Mouse (Mus musculus) embryonic facial prominence, embryonic 11.5 days (tissue): ENCODE measurements around the gene Atxn2. TPM values are rescaled to one million over a fixed set of nuclear protein-coding genes. Genes with fewer than 3 reads are reported as not detected.

Experiments used
- ATAC-seq: fragments of 200-750 bp; cut with Nextera tagmentation; replicated peaks from 2 replicates; pipeline ENCODE4 v1.8.0; 2017; ENCODE audit warnings: low read depth; ENCODE audit not compliant: insufficient number of reproducible peaks, low FRiP score, low TSS enrichment
- DNase-seq: peaks from one replicate; pipeline ENCODE4 v3.0.0-alpha.2; 2015; ENCODE audit warnings: low spot score
- H3K27ac ChIP-seq: fragments of 300-500 bp; sonication (generic); replicated peaks from 2 replicates; pipeline ENCODE4 v1.5.1; 2014; ENCODE audit warnings: mild to moderate bottlenecking, low read depth, low read length, control low read depth
- H3K27me3 ChIP-seq: fragments of 300-500 bp; sonication (generic); 2 replicates; pipeline ENCODE4 v1.6.1; 2014; ENCODE audit warnings: mild to moderate bottlenecking, low read length, moderate library complexity, mixed read lengths; ENCODE audit not compliant: control insufficient read depth, insufficient read depth
- H3K36me3 ChIP-seq: fragments of 300-500 bp; sonication (generic); replicated peaks from 2 replicates; pipeline ENCODE4 v1.6.1; 2014; ENCODE audit warnings: low read depth, mild to moderate bottlenecking, low read length, moderate library complexity, mixed read lengths; ENCODE audit not compliant: control insufficient read depth, insufficient read depth
- H3K4me1 ChIP-seq: fragments of 300-500 bp; sonication (generic); 2 replicates; pipeline ENCODE4 v1.6.1; 2014; ENCODE audit warnings: low read length, mixed read lengths; ENCODE audit not compliant: control insufficient read depth, insufficient read depth
- H3K4me2 ChIP-seq: fragments of 300-500 bp; sonication (generic); 2 replicates; pipeline ENCODE4 v1.6.1; 2014; ENCODE audit warnings: low read depth, mild to moderate bottlenecking, control low read depth, low read length, moderate library complexity
- H3K4me3 ChIP-seq: fragments of 300-500 bp; sonication (generic); 2 replicates; pipeline ENCODE4 v1.5.1; 2014; ENCODE audit warnings: low read depth, low read length, control low read depth
- H3K9ac ChIP-seq: fragments of 300-500 bp; sonication (generic); replicated peaks from 2 replicates; pipeline ENCODE4 v1.6.1; 2014; ENCODE audit warnings: mild to moderate bottlenecking, control low read depth, low read length
- H3K9me3 ChIP-seq: fragments of 300-500 bp; sonication (generic); replicated peaks from 2 replicates; pipeline ENCODE4 v1.6.1; 2016; ENCODE audit warnings: mild to moderate bottlenecking, low read length, inconsistent platforms, mixed read lengths; ENCODE audit not compliant: control insufficient read depth
- WGBS: fragments of 180-500 bp; shearing (Covaris S2); extraction: QIAGEN DNeasy Blood & Tissue Kit; methylation state at CpG from one replicate; pipeline ENCODE4 v1.1.7; 2014; 5-methylcytosine and 5-hydroxymethylcytosine counted together
- polyA plus RNA-seq: library from polyadenylated mRNA; unstranded; fragments of >200 nt; fragmentation: Nextera tagmentation; extraction: Ambion mirVana; gene quantifications from 2 replicates; pipeline ENCODE4 v1.2.1, GENCODE M21; 2014

Gene Atxn2
- polyA plus RNA-seq = 57.6 and 61.5 TPM in 2 replicates

DNA sequence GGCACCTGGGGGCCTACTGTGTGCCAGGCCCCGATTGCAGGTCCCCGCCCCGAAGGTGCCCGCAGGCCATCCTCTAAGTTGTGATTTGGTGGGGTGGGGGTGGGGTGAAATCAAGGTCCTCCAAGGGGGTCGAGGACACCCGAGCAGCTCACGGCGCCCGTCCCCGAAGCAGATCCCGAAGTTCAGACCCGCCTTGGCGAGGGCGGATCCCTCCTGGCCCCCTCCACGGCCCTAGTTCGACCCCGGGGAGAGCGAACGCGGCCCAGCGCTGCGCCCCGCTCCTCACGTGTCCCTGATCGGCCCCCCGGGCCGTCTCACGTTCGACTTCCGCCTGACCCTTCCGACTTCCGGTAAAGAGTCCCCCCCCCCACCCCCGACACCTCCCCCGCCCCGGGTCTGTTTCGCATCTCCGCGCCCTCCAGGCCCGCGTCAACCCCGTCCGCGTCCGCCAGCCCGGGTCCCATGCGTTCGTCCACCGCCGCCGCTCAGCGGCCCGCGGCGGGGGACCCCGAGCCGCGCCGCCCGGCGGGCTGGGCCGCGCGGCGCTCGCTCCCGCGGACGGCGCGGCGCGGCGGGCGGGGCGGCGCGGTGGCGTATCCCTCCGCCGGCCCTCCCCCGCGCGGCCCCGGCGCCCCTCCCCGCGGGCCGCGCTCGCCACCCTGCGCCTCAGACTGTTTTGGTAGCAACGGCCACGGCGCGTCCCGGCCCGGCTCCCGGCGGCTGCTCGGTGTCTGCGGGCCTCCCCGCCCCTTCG is at the start of gene Atxn2:
Gene Atxn2, plus strand, starts transcription at position 164 of the 754 bp plus-strand sequence.
- Histone ChIP-seq H3K4me2 (peak within 1 kb of the TSS; percentile 86), H3K4me3 (peak within 1 kb of the TSS; percentile 99), H3K27ac (peak within 1 kb of the TSS; percentile 94), H3K4me1 (no peaks in the 10 kb centered on the region), H3K9ac (peak within 1 kb of the TSS; percentile 97), H3K9me3 (no peaks in the 10 kb centered on the region), H3K27me3 (no peaks in the 10 kb centered on the region), H3K36me3 (no peaks in the 10 kb centered on the region)
- WGBS = under 1% methylated on average over 86 of the region's 103 CpGs
- ATAC-seq (peak; percentile 75), DNase-seq (peak; percentile 88)

DNA sequence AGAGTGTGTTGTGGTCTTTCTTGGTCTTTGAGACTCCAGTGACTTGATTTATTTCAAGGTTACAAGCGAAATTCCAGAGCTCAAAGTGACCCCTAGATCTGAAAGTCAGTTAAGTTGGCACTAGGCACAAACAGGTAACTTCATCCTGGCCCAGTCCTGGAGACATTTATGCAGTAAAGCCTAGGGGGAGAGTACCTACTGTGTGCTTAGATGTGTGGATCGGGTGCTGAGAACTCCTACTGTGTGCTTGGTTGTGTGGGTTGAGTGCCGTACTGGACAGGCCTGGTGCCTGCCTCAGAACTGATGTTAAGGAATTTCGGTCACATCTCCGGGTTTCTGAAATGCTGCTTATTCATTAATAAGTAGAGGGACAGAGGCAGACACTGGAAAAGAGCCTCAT is 49.6 kb upstream of the Atxn2 start:
- H3K27ac ChIP-seq = no peak overlapping the region
- peak overlapping the region; percentile 79 for H3K4me2 ChIP-seq
- ATAC-seq = no peak
- peak overlapping the region; percentile 94; the same call in 1 of the 2 replicates for H3K4me3 ChIP-seq
- no peak for DNase-seq
- no peaks in the 10 kb centered on the region for H3K27me3 ChIP-seq
- no peaks in the 10 kb centered on the region for H3K4me1 ChIP-seq
- H3K9ac ChIP-seq = peak overlapping the region; percentile 90; the same call in 1 of the 2 replicates
- 86% methylated on average over 5 of the region's 5 CpGs for WGBS
- no peaks in the 10 kb centered on the region for H3K9me3 ChIP-seq
- H3K36me3 ChIP-seq = peaks cover 3% of the 10 kb centered on the region; the same call in 1 of the 2 replicates

DNA sequence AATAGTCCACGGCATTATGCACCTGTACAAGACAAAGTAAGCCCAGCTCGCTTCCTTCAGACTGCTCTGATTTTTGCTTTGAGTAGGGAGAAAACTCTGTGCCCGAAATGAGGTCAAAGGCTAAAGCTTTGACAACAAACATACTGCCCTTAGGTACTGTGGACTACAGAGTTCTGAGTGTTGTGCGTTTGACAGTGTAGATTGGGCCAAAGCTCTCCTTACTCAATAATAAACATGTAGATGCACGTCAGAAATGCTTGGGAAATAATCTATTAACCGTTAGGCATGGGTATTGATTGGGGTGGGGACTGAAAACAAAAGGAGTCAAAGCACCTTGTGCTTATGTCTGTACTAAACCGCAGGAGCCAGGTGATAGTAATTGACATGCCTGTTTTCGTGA is 47.7 kb upstream of the Atxn2 start:
- H3K36me3 ChIP-seq = peaks cover 3% of the 10 kb centered on the region; the same call in 1 of the 2 replicates
- H3K27me3 ChIP-seq = no peaks in the 10 kb centered on the region
- DNase-seq (no peak), ATAC-seq (no peak)
- no peaks in the 10 kb centered on the region for H3K9me3 ChIP-seq
- H3K4me2 ChIP-seq = no peak overlapping the region
- no peak overlapping the region for H3K4me3 ChIP-seq
- no peaks in the 10 kb centered on the region for H3K4me1 ChIP-seq
- WGBS = 87% methylated on average over 8 of the region's 8 CpGs
- no peak overlapping the region for H3K27ac ChIP-seq
- H3K9ac ChIP-seq = no peak overlapping the region

DNA sequence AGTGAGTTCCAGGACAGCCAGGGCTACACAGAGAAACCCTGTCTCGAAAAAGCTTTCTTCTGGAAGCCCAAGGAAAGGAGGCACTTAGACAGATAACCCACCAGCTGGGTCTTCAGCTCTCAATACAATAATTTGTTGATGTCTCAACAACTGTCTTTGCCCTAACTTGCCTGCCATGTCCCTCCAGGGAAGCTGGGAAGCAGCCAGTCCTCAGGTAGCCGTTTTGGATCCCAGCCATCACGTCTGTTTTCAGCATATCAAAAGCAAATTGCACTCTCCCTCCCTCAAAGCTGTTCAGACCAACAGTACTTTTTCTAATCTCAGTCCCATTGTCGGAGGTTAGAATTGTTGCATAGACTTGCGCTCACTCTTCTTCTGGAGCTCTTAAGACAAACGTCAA is 47.1 kb upstream of the Atxn2 start:
- Histone ChIP-seq H3K4me2 (no peak overlapping the region), H3K27ac (no peak overlapping the region), H3K27me3 (no peaks in the 10 kb centered on the region), H3K9ac (no peak overlapping the region), H3K4me1 (no peaks in the 10 kb centered on the region), H3K36me3 (peaks cover 3% of the 10 kb centered on the region; the same call in 1 of the 2 replicates), H3K9me3 (no peaks in the 10 kb centered on the region), H3K4me3 (no peak overlapping the region)
- 89% methylated on average over 6 of the region's 6 CpGs for WGBS
- no peak for DNase-seq
- no peak for ATAC-seq

DNA sequence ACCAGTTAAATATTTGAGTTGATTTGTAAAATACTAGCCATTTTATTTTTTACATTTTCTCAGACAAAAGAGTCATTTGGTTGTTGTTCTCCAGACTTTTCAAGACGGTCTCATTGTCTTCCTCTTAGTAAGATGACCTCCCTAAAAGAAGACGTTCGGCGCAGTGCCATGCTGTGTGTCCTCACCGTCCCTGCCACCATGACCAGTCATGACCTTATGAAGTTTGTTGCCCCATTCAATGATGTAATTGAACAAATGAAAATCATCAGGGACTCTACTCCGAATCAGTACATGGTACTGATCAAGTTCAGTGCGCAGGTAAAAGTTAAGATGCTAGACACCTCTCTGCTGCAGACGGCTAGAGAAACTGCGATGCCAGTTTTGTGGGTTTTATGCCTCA is 46.2 kb upstream of the Atxn2 start:
- H3K4me3 ChIP-seq = no peak overlapping the region
- no peak overlapping the region for H3K27ac ChIP-seq
- 95% methylated on average over 9 of the region's 9 CpGs for WGBS
- H3K9me3 ChIP-seq = no peaks in the 10 kb centered on the region
- H3K27me3 ChIP-seq = no peaks in the 10 kb centered on the region
- H3K4me2 ChIP-seq = no peak overlapping the region
- H3K9ac ChIP-seq = no peak overlapping the region
- peaks cover 3% of the 10 kb centered on the region; the same call in 1 of the 2 replicates for H3K36me3 ChIP-seq
- H3K4me1 ChIP-seq = no peaks in the 10 kb centered on the region
- no peak for ATAC-seq
- no peak for DNase-seq

DNA sequence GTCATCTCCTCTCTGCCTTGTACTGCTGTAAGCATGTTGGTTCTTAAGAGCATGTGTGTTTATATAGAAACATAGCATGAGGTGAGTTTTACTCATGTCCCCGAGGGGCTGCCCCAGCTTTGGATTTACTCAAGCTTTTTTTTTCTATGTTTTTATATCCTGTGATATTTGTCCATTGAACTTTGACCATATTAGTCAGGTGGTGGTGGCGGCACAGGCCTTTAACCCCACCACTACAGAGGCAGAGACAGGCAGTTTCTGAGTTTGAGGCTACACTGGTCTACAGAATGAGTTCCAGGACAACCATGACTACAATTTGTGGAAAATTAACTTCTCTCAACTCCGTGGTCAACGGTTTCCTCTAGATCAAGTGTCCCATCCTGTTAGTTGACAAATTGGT is 44.1 kb upstream of the Atxn2 start:
- Histone ChIP-seq H3K9me3 (no peaks in the 10 kb centered on the region), H3K4me1 (no peaks in the 10 kb centered on the region), H3K27ac (no peak overlapping the region), H3K4me2 (no peak overlapping the region), H3K27me3 (no peaks in the 10 kb centered on the region), H3K36me3 (peaks cover 3% of the 10 kb centered on the region; the same call in 1 of the 2 replicates), H3K4me3 (no peak overlapping the region), H3K9ac (no peak overlapping the region)
- ATAC-seq = no peak
- DNase-seq = no peak
- WGBS = 87% methylated on average over 4 of the region's 4 CpGs

DNA sequence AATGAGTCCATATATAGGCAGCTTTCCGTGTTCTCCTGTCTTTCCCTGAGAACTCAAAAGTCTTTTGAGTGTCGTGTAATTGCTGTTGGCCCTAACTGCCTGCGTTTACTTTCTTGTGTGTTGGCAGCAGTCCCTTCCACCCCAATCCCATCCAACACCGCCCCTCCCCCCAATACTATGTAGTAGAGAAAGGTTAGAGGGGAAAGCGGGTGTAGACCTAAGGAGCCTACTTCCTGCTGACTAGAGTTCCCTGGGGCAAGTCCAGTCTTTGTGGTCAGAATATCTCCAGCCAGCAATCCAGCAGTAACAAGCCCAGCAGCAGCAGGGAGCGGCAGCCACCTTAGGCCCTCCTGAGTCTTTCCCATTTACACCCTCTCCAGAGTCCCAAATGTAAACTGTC is 42.7 kb upstream of the Atxn2 start:
- ATAC-seq = no peak
- Histone ChIP-seq H3K9me3 (no peaks in the 10 kb centered on the region), H3K27me3 (no peaks in the 10 kb centered on the region), H3K36me3 (no peaks in the 10 kb centered on the region; the same call in 1 of the 2 replicates), H3K4me3 (no peak overlapping the region), H3K4me2 (no peak overlapping the region), H3K27ac (no peak overlapping the region), H3K9ac (no peak overlapping the region), H3K4me1 (no peaks in the 10 kb centered on the region)
- WGBS = 69% methylated on average over 6 of the region's 6 CpGs
- no peak for DNase-seq

DNA sequence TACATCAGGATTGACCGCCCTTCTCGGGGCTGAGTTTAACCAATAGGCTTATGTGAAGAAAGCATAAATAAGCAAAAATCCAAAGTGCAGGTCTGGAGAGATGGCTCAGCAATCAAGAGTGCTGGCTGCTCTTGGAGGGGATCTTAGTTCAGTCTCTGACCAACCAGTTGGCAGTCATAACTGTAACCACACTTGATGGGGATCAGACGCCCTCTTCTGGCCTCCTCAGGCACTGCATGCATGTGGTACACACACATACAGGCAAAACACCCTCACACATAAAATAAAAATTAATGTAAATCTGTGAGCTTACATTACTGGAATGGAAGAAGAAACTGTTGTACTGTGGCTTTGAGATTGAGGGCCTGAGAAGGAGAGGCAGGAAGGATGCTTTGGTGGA is 40.7 kb upstream of the Atxn2 start:
- Histone ChIP-seq H3K9me3 (no peaks in the 10 kb centered on the region), H3K27me3 (no peaks in the 10 kb centered on the region), H3K4me3 (no peak overlapping the region), H3K9ac (no peak overlapping the region), H3K4me2 (no peak overlapping the region), H3K36me3 (no peaks in the 10 kb centered on the region; the same call in 1 of the 2 replicates), H3K27ac (no peak overlapping the region), H3K4me1 (no peaks in the 10 kb centered on the region)
- 86% methylated on average over 3 of the region's 3 CpGs for WGBS
- DNase-seq (no peak), ATAC-seq (no peak)
